In the genomic region with DNA sequence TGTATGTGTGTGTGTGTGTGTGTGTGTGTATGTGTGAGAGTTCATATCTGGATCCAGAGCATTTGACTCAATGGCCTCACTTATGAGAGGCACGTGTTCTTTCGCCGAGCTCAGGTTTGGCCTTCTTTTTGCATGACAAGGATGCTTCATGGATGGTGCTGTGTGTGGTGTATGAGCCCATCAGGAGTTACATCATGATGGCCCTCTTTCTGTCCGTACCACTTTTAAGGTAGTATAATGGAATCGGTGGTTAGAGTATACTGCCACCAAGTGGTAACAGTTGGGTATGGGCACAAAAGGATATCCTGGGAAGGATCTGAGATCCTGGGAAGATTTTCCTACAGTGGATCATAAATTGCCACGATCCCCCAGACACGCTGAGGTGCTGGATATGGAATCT, we compare ENCODE assay signal across 9 mouse cellular contexts. TPM values are rescaled to one million over a fixed set of nuclear protein-coding genes. Genes with fewer than 3 reads are reported as not detected.
A peak's percentile ranks its signal among the peaks of the same experiment; 100 is the strongest.
DNase-seq lines count a peak whose midpoint lies in the region; ATAC-seq and TF ChIP-seq lines count a peak whose summit lies in the region.
"Had no signal": no experiment of that assay in that cellular context is flagged by ENCODE, and none has a peak within 500 bp of the region (broad histone marks: within the 10 kb centered on the region; RNA-seq: fewer than 3 reads in every experiment).

No protein-coding gene starts in this region.

- H3K4me3 ChIP-seq in forebrain, embryonic 13.5 days, result no peak overlapping the region
- H3K4me3 ChIP-seq in hindbrain, embryonic 15.5 days, result no peak overlapping the region
- no peak overlapping the region for H3K4me3 ChIP-seq in left cerebral cortex, adult 2 months
- H3K4me3 ChIP-seq in midbrain, embryonic 11.5 days (ENCODE audit: low read depth, low read length), result no peak overlapping the region
- H3K4me3 ChIP-seq: embryonic facial prominence, embryonic 12.5 days had no signal

- no peaks in the 10 kb centered on the region for H3K9me3 ChIP-seq in forebrain, embryonic 13.5 days (replicated peaks)
- H3K9me3 ChIP-seq in hindbrain, embryonic 15.5 days, result no peaks in the 10 kb centered on the region
- no peaks in the 10 kb centered on the region for H3K9me3 ChIP-seq in midbrain, embryonic 11.5 days (ENCODE audit: control insufficient read depth, low read length)
- H3K9me3 ChIP-seq: embryonic facial prominence, embryonic 12.5 days had no signal

- intact Hi-C loops in left cerebral cortex, adult 2 months (cut with DNase I), result loop anchor here (1.0 to 10.0 kb wide), 3 partner anchors 88 to 225 kb away; no protein-coding TSS in a partner anchor

- 13% methylated on average over 7 of the region's 7 CpGs for WGBS in forebrain, embryonic 13.5 days
- WGBS in hindbrain, embryonic 15.5 days, result 10% methylated on average over 7 of the region's 7 CpGs
- 13% methylated on average over 7 of the region's 7 CpGs for WGBS in midbrain, embryonic 11.5 days

- no peak overlapping the region for H3K27ac ChIP-seq in forebrain, embryonic 13.5 days
- H3K27ac ChIP-seq in hindbrain, embryonic 15.5 days (replicated peaks), result no peak overlapping the region
- no peak overlapping the region for H3K27ac ChIP-seq in left cerebral cortex, adult 2 months
- no peak overlapping the region for H3K27ac ChIP-seq in midbrain, embryonic 11.5 days (ENCODE audit: low read depth, low read length)
- H3K27ac ChIP-seq: embryonic facial prominence, embryonic 12.5 days had no signal

- no peaks in the 10 kb centered on the region for H3K27me3 ChIP-seq in forebrain, embryonic 13.5 days
- no peaks in the 10 kb centered on the region for H3K27me3 ChIP-seq in hindbrain, embryonic 15.5 days
- H3K27me3 ChIP-seq in midbrain, embryonic 11.5 days (ENCODE audit: control insufficient read depth, insufficient read depth, low read length), result no peaks in the 10 kb centered on the region
- H3K27me3 ChIP-seq: embryonic facial prominence, embryonic 12.5 days had no signal

- peak; percentile 94 for TF ChIP-seq CTCF in left cerebral cortex, adult 2 months (IDR thresholded peaks at IDR 0.05)

- ATAC-seq in forebrain, embryonic 13.5 days, result peak; percentile 69
- ATAC-seq in hindbrain, embryonic 15.5 days (ENCODE audit: low FRiP score, low read depth), result peak; percentile 69; the same call in 1 of the 2 replicates
- ATAC-seq in midbrain, embryonic 11.5 days (ENCODE audit: low FRiP score), result 0 out of 2 replicates have a peak, but pooled peaks have one; percentile 52

- H3K9ac ChIP-seq in forebrain, embryonic 13.5 days, result no peak overlapping the region
- no peak overlapping the region for H3K9ac ChIP-seq in hindbrain, embryonic 15.5 days
- no peak overlapping the region for H3K9ac ChIP-seq in midbrain, embryonic 11.5 days (ENCODE audit: low read length)
- H3K9ac ChIP-seq: embryonic facial prominence, embryonic 12.5 days had no signal

- no peaks in the 10 kb centered on the region for H3K4me1 ChIP-seq in forebrain, embryonic 13.5 days
- H3K4me1 ChIP-seq in hindbrain, embryonic 15.5 days (replicated peaks), result no peaks in the 10 kb centered on the region
- no peaks in the 10 kb centered on the region for H3K4me1 ChIP-seq in midbrain, embryonic 11.5 days (ENCODE audit: control insufficient read depth, insufficient read depth, low read length)
- H3K4me1 ChIP-seq: embryonic facial prominence, embryonic 12.5 days had no signal

- no peaks in the 10 kb centered on the region for H3K36me3 ChIP-seq in forebrain, embryonic 13.5 days (ENCODE audit: poor library complexity, severe bottlenecking)
- no peaks in the 10 kb centered on the region for H3K36me3 ChIP-seq in hindbrain, embryonic 15.5 days
- no peaks in the 10 kb centered on the region for H3K36me3 ChIP-seq in midbrain, embryonic 11.5 days (ENCODE audit: control insufficient read depth, insufficient read depth, low read length)
- H3K36me3 ChIP-seq: embryonic facial prominence, embryonic 12.5 days had no signal

- H3K4me2 ChIP-seq in forebrain, embryonic 13.5 days, result no peak overlapping the region
- no peak overlapping the region for H3K4me2 ChIP-seq in hindbrain, embryonic 15.5 days
- no peak overlapping the region for H3K4me2 ChIP-seq in midbrain, embryonic 11.5 days
- H3K4me2 ChIP-seq: embryonic facial prominence, embryonic 12.5 days had no signal

- DNase-seq in urinary bladder, adult 18-20 months (ENCODE audit: low spot score in 2 of 2), result peak; percentile 3 to 16
- no peak for DNase-seq in urinary bladder, adult 2 months (ENCODE audit: low spot score)
- DNase-seq in c-Kit-positive CD71-positive TER-119-positive erythroid progenitor cells, embryonic 14.5 days (ENCODE audit: low spot score), result peak; percentile 17
- peak; percentile 48 to 65 for DNase-seq in left cerebral cortex, adult 2 months (ENCODE audit: extremely low spot score in 1 of 2, low spot score in 2 of 2)
- peak; percentile 93 for DNase-seq in midbrain, embryonic 11.5 days (ENCODE audit: low spot score, missing footprints)
- DNase-seq in thymus, postnatal 0 days (ENCODE audit: low spot score), result peak; percentile 26

RNA-seq across cellular contexts. Expression of a gene that starts 8.1 kb away (rescaled TPM):
- 0.80 and 0.83 TPM in 2 replicates for polyA plus RNA-seq in urinary bladder, adult 2 months (2012; rRNA removed)
- polyA plus RNA-seq in forebrain, embryonic 13.5 days (2015; fragmentation: Nextera tagmentation; extraction: Ambion mirVana), result 45.2 and 50.2 TPM in 2 replicates
- polyA plus RNA-seq in hindbrain, embryonic 15.5 days (2015; fragmentation: Nextera tagmentation; extraction: Ambion mirVana), result 8.5 and 10.3 TPM in 2 replicates
- under 1 TPM; 0.63 to 0.81 TPM for total RNA-seq in left cerebral cortex, adult 2 months (2021)
- polyA plus RNA-seq in midbrain, embryonic 11.5 days (2014; fragmentation: Nextera tagmentation; extraction: Ambion mirVana), result 71.6 and 74.8 TPM in 2 replicates
- 25.9 and 26.8 TPM in 2 replicates for polyA plus RNA-seq in thymus, postnatal 0 days (2015; fragmentation: Nextera tagmentation; extraction: Ambion mirVana)

RNA-seq across cellular contexts. Expression of a gene that starts 58.9 kb away (rescaled TPM):
- 46.6 and 66.7 TPM in 2 replicates for polyA plus RNA-seq in urinary bladder, adult 2 months (2012; rRNA removed)
- polyA plus RNA-seq in forebrain, embryonic 13.5 days (2015; fragmentation: Nextera tagmentation; extraction: Ambion mirVana), result 40.1 and 43.1 TPM in 2 replicates
- polyA plus RNA-seq in hindbrain, embryonic 15.5 days (2015; fragmentation: Nextera tagmentation; extraction: Ambion mirVana), result 30.3 and 30.5 TPM in 2 replicates
- total RNA-seq in left cerebral cortex, adult 2 months (2021), result 10 to 100 TPM; 63.0 to 73.4 TPM
- polyA plus RNA-seq in midbrain, embryonic 11.5 days (2014; fragmentation: Nextera tagmentation; extraction: Ambion mirVana), result 52.4 and 56.6 TPM in 2 replicates
- 21.3 and 22.3 TPM in 2 replicates for polyA plus RNA-seq in thymus, postnatal 0 days (2015; fragmentation: Nextera tagmentation; extraction: Ambion mirVana)
